Mouse (Mus musculus) fibroblast of lung, adult 2 months (primary cell): ENCODE results near the gene Mvp.

Source experiments
- DNase-seq: peaks from one replicate; pipeline ENCODE4 v3.0.0-alpha.2; 2011; ENCODE audit warnings: low read depth

Gene Mvp

DNA sequence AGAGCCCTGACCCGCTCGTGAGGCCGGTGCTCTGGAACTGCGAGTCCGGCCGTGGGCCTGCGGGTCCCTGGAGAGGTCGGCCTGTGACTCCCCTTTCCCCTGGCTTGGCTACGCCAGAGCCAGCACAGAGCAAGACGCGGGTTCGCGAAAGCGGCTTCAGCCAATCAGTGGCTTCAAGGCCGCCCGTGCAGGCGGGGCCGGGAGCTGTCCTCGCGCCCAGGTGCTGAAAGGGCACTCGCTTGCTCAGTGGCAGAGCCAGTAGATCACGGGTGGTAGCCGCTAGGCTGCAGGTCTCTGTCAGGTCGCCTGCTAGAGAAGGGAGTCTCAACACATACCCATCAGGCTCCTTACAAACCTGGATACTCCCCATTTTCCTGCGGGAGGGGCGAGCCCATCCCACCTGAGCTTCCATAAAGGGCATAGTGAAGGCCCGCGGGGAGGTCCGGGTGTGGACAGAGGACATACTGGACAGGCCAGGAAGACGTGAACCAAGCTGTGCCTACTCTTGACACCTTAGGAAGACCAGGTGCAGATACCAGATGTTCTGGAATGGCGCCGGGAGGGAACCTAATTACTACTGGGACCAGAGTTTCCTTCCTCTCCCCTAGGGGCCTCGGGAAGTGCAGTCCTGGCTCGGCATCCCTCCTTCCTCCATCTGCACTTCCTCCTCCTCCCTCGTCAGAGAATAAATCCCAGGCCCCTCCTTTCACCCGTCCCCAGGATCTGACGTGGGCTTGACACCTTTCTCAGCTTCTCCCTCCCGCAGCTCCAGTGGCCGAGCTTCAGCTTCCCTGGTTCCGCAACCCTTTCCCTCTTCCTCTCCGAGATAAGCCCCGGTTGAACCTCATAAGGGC lies 64.4 kb downstream of the Mvp start, which contains the start of gene Sez6l2:
Gene Sez6l2 (plus strand): TSS at position 771 of the 854 bp plus-strand sequence.
- no peak for DNase-seq

DNA sequence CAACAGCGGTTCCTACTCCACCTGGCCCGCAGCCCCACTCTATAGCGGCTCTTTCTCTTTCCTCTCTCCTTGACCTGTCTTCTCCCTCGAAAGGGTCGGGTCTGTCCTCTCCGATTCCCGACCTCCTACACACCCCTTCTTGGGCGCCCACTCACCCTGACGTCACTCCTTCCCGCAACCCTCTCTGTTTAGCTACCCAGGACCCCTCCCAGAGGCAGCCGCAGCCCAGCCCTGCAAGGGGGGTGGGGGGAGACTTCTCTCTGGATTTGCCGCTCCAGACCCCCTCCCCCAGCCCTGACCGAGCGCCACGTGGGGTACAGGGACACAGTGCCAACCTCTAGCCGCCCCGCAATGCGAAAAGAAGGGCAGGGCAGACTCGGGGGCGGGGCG lies 65.0 kb downstream of the Mvp start, which contains the start of gene Asphd1:
Gene Asphd1 (minus strand): TSS at position 180 of the 390 bp plus-strand sequence.
- DNase-seq, result no peak

DNA sequence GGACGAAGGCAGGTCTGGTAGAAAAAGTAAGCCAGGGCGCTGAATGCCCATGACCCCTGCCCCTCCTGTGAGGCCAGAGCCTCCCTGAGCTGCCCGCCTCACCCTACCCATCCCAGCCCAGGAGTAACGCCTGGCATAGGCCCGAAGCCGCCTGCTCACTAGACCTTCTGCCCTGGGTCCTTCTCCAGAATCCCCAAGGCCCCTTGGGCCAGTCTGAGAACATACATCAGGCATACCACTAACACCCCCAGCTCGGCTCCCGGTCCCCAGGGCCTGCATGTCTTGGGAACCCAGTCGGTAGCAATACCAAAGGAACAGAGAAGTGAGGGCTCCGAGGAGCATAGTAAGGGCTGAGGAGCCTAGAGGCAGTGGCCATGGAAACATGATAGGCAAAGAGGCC lies 65.8 kb downstream of the Mvp start:
- DNase-seq, result no peak

DNA sequence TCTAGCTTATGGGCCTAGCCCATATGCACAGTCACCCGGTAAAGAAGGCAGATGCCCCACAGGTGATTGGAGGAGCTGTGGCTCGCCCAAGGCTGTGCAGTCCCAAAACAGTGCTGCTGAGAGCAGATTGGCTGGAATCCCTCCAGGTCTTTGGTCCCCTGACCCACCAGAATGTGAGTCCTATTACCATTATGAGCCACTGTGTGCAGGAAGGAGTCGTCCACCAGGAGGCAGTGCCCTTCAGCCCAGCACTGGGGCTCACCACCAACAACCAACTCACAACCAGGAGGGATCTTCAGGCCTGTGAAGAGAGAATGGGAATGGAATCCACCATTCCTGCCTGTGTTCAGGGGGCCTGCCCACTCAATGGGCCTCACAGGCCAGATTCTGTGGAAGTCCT lies 67.9 kb downstream of the Mvp start:
- DNase-seq, result no peak

DNA sequence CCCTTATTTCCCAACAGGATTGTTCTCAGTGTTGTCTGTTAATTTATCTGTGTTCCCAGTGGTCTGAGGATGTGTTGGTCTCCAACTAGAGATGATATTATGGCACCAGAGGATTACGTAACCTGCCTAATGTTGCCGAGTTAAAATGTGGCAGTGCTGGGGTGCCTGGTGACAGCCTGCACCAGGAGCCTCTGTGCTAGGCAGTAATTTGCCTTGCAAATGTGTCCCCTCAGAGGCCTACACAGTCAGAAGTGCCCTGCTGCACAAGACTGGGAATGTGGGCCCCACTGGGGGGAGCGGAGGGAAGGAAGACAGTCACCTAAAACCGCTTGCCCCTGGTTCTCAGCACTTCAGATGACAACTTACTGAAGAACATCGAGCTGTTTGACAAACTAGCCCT lies 72.6 kb downstream of the Mvp start:
- no peak for DNase-seq

DNA sequence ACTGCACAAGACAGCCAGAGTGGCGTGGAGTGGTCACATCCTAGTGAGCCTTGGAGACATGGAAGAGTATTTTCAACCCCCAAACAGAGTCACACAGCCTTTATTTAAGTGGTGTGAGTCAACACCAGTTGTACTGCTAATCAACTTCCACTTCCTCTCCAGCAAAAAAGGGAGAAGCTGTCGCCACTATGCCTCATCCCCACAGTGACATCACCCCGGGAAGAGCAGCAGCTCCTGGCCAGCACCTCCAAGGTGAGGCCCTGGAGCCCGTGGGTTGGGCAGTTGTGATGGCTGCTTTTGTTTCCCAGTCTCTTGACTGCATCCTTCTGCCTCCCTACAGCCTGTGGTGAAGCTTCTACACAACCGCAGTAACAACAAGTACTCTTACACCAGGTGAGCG lies 73.2 kb downstream of the Mvp start:
- no peak for DNase-seq
